Mouse (Mus musculus) macrophage (primary cell): ENCODE data around the gene Pde6b. TPM values are rescaled to one million over a fixed set of nuclear protein-coding genes. Genes with fewer than 3 reads are reported as not detected.

Experiments
- H3K27ac ChIP-seq: fragments of 350-480 bp; formaldehyde crosslinking; 2 replicates; pipeline ENCODE4 v1.9.0; 2021
- H3K36me3 ChIP-seq: fragments of 350-480 bp; formaldehyde crosslinking; 2 replicates; pipeline ENCODE4 v1.9.0; 2021; ENCODE audit errors: inconsistent target
- H3K4me3 ChIP-seq: fragments of 350-480 bp; formaldehyde crosslinking; 2 replicates; pipeline ENCODE4 v1.9.0; 2021; ENCODE audit errors: inconsistent target
- H3K79me2 ChIP-seq: fragments of 350-480 bp; formaldehyde crosslinking; 2 replicates; pipeline ENCODE4 v1.9.0; 2021; ENCODE audit errors: inconsistent target
- WGBS: methylation state at CpG from one replicate; pipeline ENCODE4 v1.1.7; 2026; ENCODE audit warnings: inconsistent platforms; ENCODE audit not compliant: missing documents; 5-methylcytosine and 5-hydroxymethylcytosine counted together
- polyA plus RNA-seq: library from polyadenylated mRNA; stranded (reverse); fragments of 250-400 nt; gene quantifications from 3 replicates; pipeline ENCODE4 v1.2.4, GENCODE M21; 2018; ENCODE audit warnings: inconsistent platforms

The Pde6b gene
- polyA plus RNA-seq, 1 experiment from 2014 or later, result 0.07 TPM

GRCm38 (mm10) chr5:108427186-108427585 is 39.0 kb downstream of the Pde6b start:
- Histone ChIP-seq H3K79me2 (no peaks in the 10 kb centered on the region; the same call in 1 of the 2 replicates), H3K27ac (no peak overlapping the region), H3K36me3 (peaks cover 30% of the 10 kb centered on the region), H3K4me3 (no peak overlapping the region)
- 100% methylated on average over 1 of the region's 1 CpGs for WGBS

GRCm38 (mm10) chr5:108431196-108431595 is 43.0 kb downstream of the Pde6b start:
- Histone ChIP-seq H3K36me3 (peaks cover 31% of the 10 kb centered on the region), H3K27ac (no peak overlapping the region), H3K4me3 (no peak overlapping the region), H3K79me2 (peaks cover 18% of the 10 kb centered on the region)
- WGBS, result 94% methylated on average over 6 of the region's 6 CpGs

GRCm38 (mm10) chr5:108433804-108434587 is 45.8 kb downstream of the Pde6b start, which contains the start of gene Atp5k:
Atp5k (minus strand) TSS chr5:108434448.
- Histone ChIP-seq H3K36me3 (peaks cover 29% of the 10 kb centered on the region), H3K79me2 (peaks cover 18% of the 10 kb centered on the region), H3K4me3 (peak within 1 kb of the TSS; percentile 100), H3K27ac (peak within 1 kb of the TSS; percentile 61)
- 2% methylated on average over 41 of the region's 42 CpGs for WGBS

GRCm38 (mm10) chr5:108436101-108436500 is 47.9 kb downstream of the Pde6b start:
- no peak overlapping the region for H3K4me3 ChIP-seq
- no peak overlapping the region for H3K27ac ChIP-seq
- H3K36me3 ChIP-seq, result peaks cover 12% of the 10 kb centered on the region; the same call in 1 of the 2 replicates
- H3K79me2 ChIP-seq, result peaks cover 18% of the 10 kb centered on the region
- WGBS, result 79% methylated on average over 2 of the region's 2 CpGs

- Histone ChIP-seq H3K4me3 (no peak overlapping the region), H3K27ac (peak overlapping the region; percentile 7; the same call in 1 of the 2 replicates), H3K79me2 (no peaks in the 10 kb centered on the region), H3K36me3 (0 out of 2 replicates have a peak, but pooled peaks cover under 1% of the 10 kb centered on the region)
- 24% methylated on average over 3 of the region's 3 CpGs for WGBS
Observed at GRCm38 (mm10) chr5:108446973-108447372, 58.8 kb downstream of the Pde6b start.

- Histone ChIP-seq H3K4me3 (peak overlapping the region; percentile 42; the same call in 1 of the 2 replicates), H3K27ac (peak overlapping the region; percentile 7; the same call in 1 of the 2 replicates), H3K79me2 (no peaks in the 10 kb centered on the region), H3K36me3 (no peaks in the 10 kb centered on the region)
- WGBS, result 58% methylated on average over 7 of the region's 7 CpGs
Observed at GRCm38 (mm10) chr5:108447857-108448256, 59.7 kb downstream of the Pde6b start.

GRCm38 (mm10) chr5:108448785-108449668 is 60.8 kb downstream of the Pde6b start, which contains the start of gene Mfsd7a:
Mfsd7a (minus strand) TSS chr5:108448891.
- Histone ChIP-seq H3K79me2 (no peaks in the 10 kb centered on the region), H3K27ac (peak within 1 kb of the TSS; percentile 51), H3K4me3 (peak within 1 kb of the TSS; percentile 42), H3K36me3 (no peaks in the 10 kb centered on the region)
- WGBS, result 13% methylated on average over 21 of the region's 24 CpGs

- H3K79me2 ChIP-seq, result no peaks in the 10 kb centered on the region
- 92% methylated on average over 8 of the region's 8 CpGs for WGBS
- H3K27ac ChIP-seq, result no peak overlapping the region
- H3K4me3 ChIP-seq, result no peak overlapping the region
- H3K36me3 ChIP-seq, result no peaks in the 10 kb centered on the region
Observed at GRCm38 (mm10) chr5:108450837-108451540, 62.8 kb downstream of the Pde6b start.

- 100% methylated on average over 1 of the region's 1 CpGs for WGBS
- no peak overlapping the region for H3K27ac ChIP-seq
Observed at GRCm38 (mm10) chr5:108451611-108452010, 63.4 kb downstream of the Pde6b start.

GRCm38 (mm10) chr5:108452422-108452821 is 64.2 kb downstream of the Pde6b start:
- H3K36me3 ChIP-seq, result no peaks in the 10 kb centered on the region
- H3K4me3 ChIP-seq, result no peak overlapping the region
- no peaks in the 10 kb centered on the region for H3K79me2 ChIP-seq
- 100% methylated on average over 1 of the region's 1 CpGs for WGBS
- H3K27ac ChIP-seq, result no peak overlapping the region

More at GRCm38 (mm10) chr5:108451611-108452010, 63.4 kb downstream of the Pde6b start:
- Histone ChIP-seq H3K79me2 (no peaks in the 10 kb centered on the region), H3K4me3 (no peak overlapping the region), H3K36me3 (no peaks in the 10 kb centered on the region)

- 86% methylated on average over 3 of the region's 3 CpGs for WGBS
- no peak overlapping the region for H3K27ac ChIP-seq
Observed at GRCm38 (mm10) chr5:108454094-108454493, 65.9 kb downstream of the Pde6b start.

GRCm38 (mm10) chr5:108458706-108459105 is 70.5 kb downstream of the Pde6b start:
- Histone ChIP-seq H3K27ac (no peak overlapping the region), H3K79me2 (peaks cover 24% of the 10 kb centered on the region), H3K4me3 (no peak overlapping the region), H3K36me3 (no peaks in the 10 kb centered on the region)
- 82% methylated on average over 2 of the region's 2 CpGs for WGBS

More at GRCm38 (mm10) chr5:108454094-108454493, 65.9 kb downstream of the Pde6b start:
- no peaks in the 10 kb centered on the region for H3K79me2 ChIP-seq
- H3K36me3 ChIP-seq, result no peaks in the 10 kb centered on the region
- H3K4me3 ChIP-seq, result no peak overlapping the region

GRCm38 (mm10) chr5:108460461-108460860 is 72.3 kb downstream of the Pde6b start:
- no peak overlapping the region for H3K27ac ChIP-seq
- peaks cover 41% of the 10 kb centered on the region for H3K79me2 ChIP-seq
- peak overlapping the region; percentile 97 for H3K4me3 ChIP-seq
- 55% methylated on average over 6 of the region's 6 CpGs for WGBS
- H3K36me3 ChIP-seq, result no peaks in the 10 kb centered on the region
